Mouse (Mus musculus) intestine, postnatal 0 days (tissue): ENCODE results near the gene I830077J02Rik. TPM values are rescaled to one million over a fixed set of nuclear protein-coding genes. Genes with fewer than 3 reads are reported as not detected.

Source experiments
- ATAC-seq: fragments of 200-750 bp; cut with Nextera tagmentation; 2 replicates; pipeline ENCODE4 v1.8.0; 2017; ENCODE audit warnings: mild to moderate bottlenecking, moderate TSS enrichment, moderate library complexity
- H3K27ac ChIP-seq: fragments of 300-500 bp; sonication (generic); 2 replicates; pipeline ENCODE4 v1.5.1; 2014; ENCODE audit warnings: mild to moderate bottlenecking, low read depth, low read length, moderate library complexity
- H3K27me3 ChIP-seq: fragments of 300-500 bp; sonication (generic); replicated peaks from 2 replicates; pipeline ENCODE4 v1.6.1; 2014; ENCODE audit warnings: low read length, mixed read lengths; ENCODE audit not compliant: control insufficient read depth, insufficient read depth
- H3K36me3 ChIP-seq: fragments of 300-500 bp; sonication (generic); 2 replicates; pipeline ENCODE4 v1.6.1; 2014; ENCODE audit warnings: mild to moderate bottlenecking, moderate library complexity; ENCODE audit not compliant: control insufficient read depth, insufficient read depth
- H3K4me1 ChIP-seq: fragments of 300-500 bp; sonication (generic); replicated peaks from 2 replicates; pipeline ENCODE4 v1.6.1; 2014; ENCODE audit warnings: antibody characterized with exemption, low read length, mixed read lengths; ENCODE audit not compliant: control insufficient read depth, insufficient read depth
- H3K4me2 ChIP-seq: fragments of 300-500 bp; sonication (generic); replicated peaks from 2 replicates; pipeline ENCODE4 v1.6.1; 2014; ENCODE audit warnings: low read depth, mild to moderate bottlenecking, moderate library complexity
- H3K4me3 ChIP-seq: fragments of 300-500 bp; sonication (generic); 2 replicates; pipeline ENCODE4 v1.5.1; 2014; ENCODE audit warnings: low read depth, low read length
- H3K9ac ChIP-seq: fragments of 300-500 bp; sonication (generic); 2 replicates; pipeline ENCODE4 v1.6.1; 2014; ENCODE audit warnings: mild to moderate bottlenecking, low read depth, low read length
- H3K9me3 ChIP-seq: fragments of 300-500 bp; sonication (generic); 2 replicates; pipeline ENCODE4 v1.6.1; 2016; ENCODE audit warnings: mixed run types; ENCODE audit not compliant: control insufficient read depth
- CTCF ChIP-seq: sonication (generic); IDR thresholded peaks from 2 replicates; pipeline ENCODE4 v1.5.1; 2016; ENCODE audit warnings: low read depth, mild to moderate bottlenecking, control low read depth, antibody characterized with exemption, moderate library complexity
- WGBS: fragments of 180-500 bp; shearing (Covaris S2); extraction: QIAGEN DNeasy Blood & Tissue Kit; methylation state at CpG from one replicate; pipeline ENCODE4 v1.1.7; 2014; 5-methylcytosine and 5-hydroxymethylcytosine counted together
- polyA plus RNA-seq: library from polyadenylated mRNA; unstranded; fragments of >200 nt; fragmentation: Nextera tagmentation; extraction: Ambion mirVana; gene quantifications from 2 replicates; pipeline ENCODE4 v1.2.1, GENCODE M21; 2015

The I830077J02Rik gene
- polyA plus RNA-seq, 1 experiment from 2014 or later = 0.89 TPM

- H3K9me3 ChIP-seq = no peaks in the 10 kb centered on the region
- 89% methylated on average over 9 of the region's 9 CpGs for WGBS
- no peak for ATAC-seq
- no peak overlapping the region for H3K4me3 ChIP-seq
- TF ChIP-seq CTCF = no peak
- no peak overlapping the region for H3K4me2 ChIP-seq
- H3K36me3 ChIP-seq = no peaks in the 10 kb centered on the region
- H3K4me1 ChIP-seq = no peaks in the 10 kb centered on the region
- no peaks in the 10 kb centered on the region for H3K27me3 ChIP-seq
- H3K9ac ChIP-seq = no peak overlapping the region
- H3K27ac ChIP-seq = no peak overlapping the region
Observed at GRCm38 (mm10) chr3:105904721-105905120, 27.7 kb downstream of the I830077J02Rik start.

GRCm38 (mm10) chr3:105904213-105904612 is 28.3 kb downstream of the I830077J02Rik start:
- ATAC-seq = no peak
- Histone ChIP-seq H3K4me1 (no peaks in the 10 kb centered on the region), H3K9me3 (no peaks in the 10 kb centered on the region), H3K4me3 (no peak overlapping the region), H3K36me3 (no peaks in the 10 kb centered on the region), H3K4me2 (no peak overlapping the region), H3K27ac (no peak overlapping the region), H3K27me3 (no peaks in the 10 kb centered on the region), H3K9ac (no peak overlapping the region)
- 56% methylated on average over 4 of the region's 4 CpGs for WGBS
- TF ChIP-seq CTCF = no peak

GRCm38 (mm10) chr3:105901468-105901867 is 31.0 kb downstream of the I830077J02Rik start:
- no peak overlapping the region for H3K27ac ChIP-seq
- no peak overlapping the region for H3K4me2 ChIP-seq
- TF ChIP-seq CTCF = no peak
- H3K36me3 ChIP-seq = no peaks in the 10 kb centered on the region
- H3K4me1 ChIP-seq = no peaks in the 10 kb centered on the region
- H3K27me3 ChIP-seq = no peaks in the 10 kb centered on the region
- WGBS = 66% methylated on average over 4 of the region's 4 CpGs
- no peak overlapping the region for H3K9ac ChIP-seq
- no peak for ATAC-seq
- H3K9me3 ChIP-seq = no peaks in the 10 kb centered on the region
- H3K4me3 ChIP-seq = no peak overlapping the region

GRCm38 (mm10) chr3:105900716-105901115 is 31.7 kb downstream of the I830077J02Rik start:
- Histone ChIP-seq H3K4me1 (no peaks in the 10 kb centered on the region), H3K9me3 (no peaks in the 10 kb centered on the region), H3K27ac (no peak overlapping the region), H3K27me3 (no peaks in the 10 kb centered on the region), H3K4me2 (no peak overlapping the region), H3K9ac (no peak overlapping the region), H3K4me3 (no peak overlapping the region), H3K36me3 (no peaks in the 10 kb centered on the region)
- TF ChIP-seq CTCF = no peak
- WGBS = 70% methylated on average over 3 of the region's 3 CpGs
- ATAC-seq = no peak

- no peaks in the 10 kb centered on the region for H3K4me1 ChIP-seq
- no peak for ATAC-seq
- WGBS = 75% methylated on average over 6 of the region's 6 CpGs
- H3K9me3 ChIP-seq = no peaks in the 10 kb centered on the region
- no peaks in the 10 kb centered on the region for H3K27me3 ChIP-seq
- H3K9ac ChIP-seq = no peak overlapping the region
- no peak overlapping the region for H3K4me2 ChIP-seq
- H3K27ac ChIP-seq = no peak overlapping the region
- no peak for TF ChIP-seq CTCF
- H3K36me3 ChIP-seq = no peaks in the 10 kb centered on the region
- H3K4me3 ChIP-seq = no peak overlapping the region
Observed at GRCm38 (mm10) chr3:105900266-105900665, 32.2 kb downstream of the I830077J02Rik start.

GRCm38 (mm10) chr3:105899394-105900147 is 32.9 kb downstream of the I830077J02Rik start:
- Histone ChIP-seq H3K4me2 (0 out of 2 replicates have a peak overlapping the region, but pooled peaks have one; percentile 13), H3K4me3 (no peak overlapping the region), H3K9ac (no peak overlapping the region), H3K9me3 (no peaks in the 10 kb centered on the region), H3K27me3 (no peaks in the 10 kb centered on the region), H3K4me1 (no peaks in the 10 kb centered on the region), H3K27ac (no peak overlapping the region), H3K36me3 (no peaks in the 10 kb centered on the region)
- peak; percentile 95 for TF ChIP-seq CTCF
- WGBS = 40% methylated on average over 8 of the region's 8 CpGs
- ATAC-seq = 0 out of 2 replicates have a peak, but pooled peaks have one; percentile 17
